Mouse (Mus musculus): ENCODE data around the gene Slc1a5.

DNA sequence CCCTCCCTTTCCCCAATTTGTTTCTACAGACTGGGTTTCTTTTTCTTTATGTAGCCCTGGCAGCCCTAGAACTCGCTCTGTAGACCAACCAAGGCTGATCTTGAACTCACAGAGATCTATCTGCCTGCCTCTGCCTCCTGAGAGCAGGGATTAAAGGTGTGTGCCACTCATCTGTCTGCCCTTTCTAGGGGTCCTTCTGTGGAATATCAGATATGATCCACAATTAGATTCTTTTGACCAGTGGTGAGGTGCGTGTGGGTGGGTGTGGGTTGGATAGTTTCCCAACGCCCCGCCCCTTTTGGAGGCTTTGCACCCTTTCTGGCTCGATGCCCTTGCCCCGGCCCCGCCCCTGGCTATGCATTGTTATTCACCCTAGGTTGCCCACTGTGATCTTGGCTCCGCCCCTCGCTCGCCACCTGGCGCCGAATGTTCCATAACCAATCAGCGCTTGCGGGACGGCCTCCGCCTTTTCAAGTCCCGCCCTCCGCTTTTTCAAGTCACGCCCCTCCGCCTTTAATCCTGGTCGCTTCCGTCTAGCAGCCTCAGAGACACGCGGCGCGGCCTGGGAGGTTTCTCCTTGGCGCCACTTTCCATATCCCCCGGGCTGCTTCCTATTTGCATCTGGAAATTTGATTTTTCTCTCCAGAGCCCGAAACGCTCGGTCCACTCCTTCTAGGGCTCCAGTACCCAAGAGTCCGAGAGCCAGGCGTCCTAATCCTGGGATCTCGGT, at the start of gene Slc1a5:
- TF ChIP-seq CTCF (IDR thresholded peaks at IDR 0.05; ENCODE audit: low read depth) (peak; percentile 54), EP300 (optimal IDR thresholded peaks at IDR 0.05) (no peak)
